Mouse (Mus musculus) thymus, postnatal 10 days (tissue): Measurements from ENCODE around the gene Exoc3l.
A peak's percentile ranks its signal among the peaks of the same experiment; 100 is the strongest.

Experiments
- DNase-seq, 2 experiments: peaks; one replicate each; pipeline ENCODE4 v3.0.0; 2021; ENCODE audit warnings: low spot score in 2 of 2

Exoc3l gene

GRCm38 (mm10) chr8:105295895-105296573, at the start of gene Exoc3l:
TSS of gene Exoc3l (minus strand) at chr8:105296101.
- DNase-seq = no peak

- no peak for DNase-seq
Measured at GRCm38 (mm10) chr8:105345061-105345975, 49.4 kb upstream of the Exoc3l start.

- no peak for DNase-seq
Measured at GRCm38 (mm10) chr8:105343791-105344574, 48.1 kb upstream of the Exoc3l start.

GRCm38 (mm10) chr8:105342768-105343167, 46.9 kb upstream of the Exoc3l start:
- no peak for DNase-seq

GRCm38 (mm10) chr8:105341399-105341798, 45.5 kb upstream of the Exoc3l start:
- DNase-seq = no peak

GRCm38 (mm10) chr8:105339886-105340635, 44.2 kb upstream of the Exoc3l start:
- DNase-seq = no peak

- no peak for DNase-seq
Measured at GRCm38 (mm10) chr8:105338992-105339391, 43.1 kb upstream of the Exoc3l start.

- DNase-seq = no peak
Measured at GRCm38 (mm10) chr8:105336373-105337130, 40.7 kb upstream of the Exoc3l start.

GRCm38 (mm10) chr8:105332523-105332922, 36.6 kb upstream of the Exoc3l start:
- DNase-seq = no peak

- no peak for DNase-seq
Measured at GRCm38 (mm10) chr8:105331931-105332330, 36.0 kb upstream of the Exoc3l start.

GRCm38 (mm10) chr8:105331469-105331868, 35.6 kb upstream of the Exoc3l start:
- DNase-seq = no peak

GRCm38 (mm10) chr8:105330325-105330724, 34.4 kb upstream of the Exoc3l start:
- no peak for DNase-seq

GRCm38 (mm10) chr8:105326968-105327367, 31.1 kb upstream of the Exoc3l start:
- no peak for DNase-seq

- DNase-seq = peak; percentile 97 to 98
Measured at GRCm38 (mm10) chr8:105326141-105326672, 30.3 kb upstream of the Exoc3l start, which contains the start of the genes Lrrc29 and Tmem208. TSS of gene Lrrc29 (minus strand) at chr8:105326278. TSS of gene Tmem208 (plus strand) at chr8:105326354.

GRCm38 (mm10) chr8:105325641-105326093, 29.8 kb upstream of the Exoc3l start:
- DNase-seq = no peak

GRCm38 (mm10) chr8:105323183-105323582, 27.3 kb upstream of the Exoc3l start:
- no peak for DNase-seq

- no peak for DNase-seq
Measured at GRCm38 (mm10) chr8:105318662-105319190, 22.8 kb upstream of the Exoc3l start.

- DNase-seq = no peak
Measured at GRCm38 (mm10) chr8:105317941-105318340, 22.0 kb upstream of the Exoc3l start.

- DNase-seq = no peak
Measured at GRCm38 (mm10) chr8:105315073-105315769, 19.3 kb upstream of the Exoc3l start.
